Mouse (Mus musculus) liver, embryonic 14.5 days (tissue): ENCODE measurements around the gene Gm45713.

ENCODE experiments used
- CTCF ChIP-seq: IDR thresholded peaks from 2 replicates; pipeline ENCODE4 v1.5.1; 2016; ENCODE audit warnings: antibody characterized with exemption, low read depth, control low read depth
- EP300 ChIP-seq: IDR thresholded peaks from 2 replicates; pipeline ENCODE4 v1.6.1; 2016; ENCODE audit warnings: antibody characterized with exemption, low read depth

- no peak for TF ChIP-seq CTCF
- TF ChIP-seq EP300: no peak
These were observed 42.5 kb upstream of the Gm45713 start for GRCm38 (mm10) chr7:45178550-45178949.
